In the genomic region with DNA sequence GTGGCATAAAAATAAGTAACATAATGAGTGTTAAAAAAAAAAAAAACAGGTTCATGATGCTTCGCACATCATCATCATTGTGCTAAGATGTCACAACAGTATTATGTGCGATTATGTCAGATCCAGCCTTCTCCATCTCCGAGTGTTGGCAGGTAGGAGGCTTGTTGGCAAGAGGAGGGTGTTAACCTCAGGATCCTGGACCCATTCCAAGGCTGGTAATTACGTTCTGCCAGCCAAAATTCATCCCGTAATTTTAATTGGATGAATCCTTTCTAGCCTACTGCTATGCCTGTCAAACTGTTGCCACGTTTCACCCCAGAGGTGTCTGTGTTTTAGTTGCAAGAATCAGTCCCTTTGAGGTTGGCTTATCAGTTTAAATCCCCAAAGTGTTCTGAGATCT, we compare ENCODE assay signal across 17 mouse cellular contexts. TPM values are rescaled to one million over a fixed set of nuclear protein-coding genes. Genes with fewer than 3 reads are reported as not detected.
A peak's percentile ranks its signal among the peaks of the same experiment; 100 is the strongest.
DNase-seq lines count a peak whose midpoint lies in the region; ATAC-seq and TF ChIP-seq lines count a peak whose summit lies in the region.
"Had no signal": no experiment of that assay in that cellular context is flagged by ENCODE, and none has a peak within 500 bp of the region (broad histone marks: within the 10 kb centered on the region; RNA-seq: fewer than 3 reads in every experiment).

No protein-coding gene starts in this region.

- TF ChIP-seq CTCF in hindbrain, postnatal 0 days (IDR thresholded peaks at IDR 0.05; ENCODE audit: low read depth) = no peak

- 36% methylated on average over 6 of the region's 6 CpGs for WGBS in hindbrain, postnatal 0 days
- WGBS in hindbrain, embryonic 12.5 days = 82% methylated on average over 6 of the region's 6 CpGs
- WGBS in midbrain, embryonic 12.5 days = 86% methylated on average over 6 of the region's 6 CpGs

- peak; percentile 82 for DNase-seq in hindbrain, postnatal 0 days (ENCODE audit: low spot score)
- DNase-seq in fat pad, adult 2 months (ENCODE audit: extremely low read depth, low read depth, low spot score) = peak; percentile 43
- no peak for DNase-seq in urinary bladder, adult 2 months (ENCODE audit: low spot score)
- no peak for DNase-seq in frontal cortex, postnatal 25 days (ENCODE audit: low spot score in 2 of 2)
- DNase-seq in gastrocnemius, postnatal 10 days = no peak
- DNase-seq: heart, postnatal 4 days; right cerebral cortex, postnatal 14 days; thymus, postnatal 25 days had no signal

- H3K27me3 ChIP-seq in hindbrain, postnatal 0 days (ENCODE audit: insufficient read depth, low read length) = no peaks in the 10 kb centered on the region
- no peaks in the 10 kb centered on the region for H3K27me3 ChIP-seq in hindbrain, embryonic 12.5 days
- H3K27me3 ChIP-seq in midbrain, embryonic 12.5 days = no peaks in the 10 kb centered on the region
- H3K27me3 ChIP-seq: embryonic facial prominence, embryonic 12.5 days; kidney, embryonic 15.5 days; liver, embryonic 15.5 days; stomach, embryonic 15.5 days had no signal

- H3K4me3 ChIP-seq in hindbrain, postnatal 0 days (ENCODE audit: low read length) = no peak overlapping the region
- H3K4me3 ChIP-seq in hindbrain, embryonic 12.5 days = no peak overlapping the region
- H3K4me3 ChIP-seq in midbrain, embryonic 12.5 days = no peak overlapping the region
- H3K4me3 ChIP-seq: embryonic facial prominence, embryonic 12.5 days; heart, embryonic 10.5 days; kidney, embryonic 15.5 days; liver, embryonic 15.5 days; stomach, embryonic 15.5 days had no signal

- no peaks in the 10 kb centered on the region for H3K4me1 ChIP-seq in hindbrain, postnatal 0 days (ENCODE audit: insufficient read depth, low read length)
- no peaks in the 10 kb centered on the region; the same call in 1 of the 2 replicates for H3K4me1 ChIP-seq in hindbrain, embryonic 12.5 days
- H3K4me1 ChIP-seq in midbrain, embryonic 12.5 days = peaks cover 3% of the 10 kb centered on the region; the same call in 1 of the 2 replicates
- H3K4me1 ChIP-seq: embryonic facial prominence, embryonic 12.5 days; kidney, embryonic 15.5 days; liver, embryonic 15.5 days; stomach, embryonic 15.5 days had no signal

- no peak overlapping the region for H3K4me2 ChIP-seq in hindbrain, postnatal 0 days (ENCODE audit: low read depth, low read length)
- no peak overlapping the region for H3K4me2 ChIP-seq in hindbrain, embryonic 12.5 days (replicated peaks)
- H3K4me2 ChIP-seq in midbrain, embryonic 12.5 days (replicated peaks) = no peak overlapping the region
- H3K4me2 ChIP-seq: embryonic facial prominence, embryonic 12.5 days; kidney, embryonic 15.5 days; liver, embryonic 15.5 days; stomach, embryonic 15.5 days had no signal

- H3K9ac ChIP-seq in hindbrain, postnatal 0 days (replicated peaks; ENCODE audit: low read length) = no peak overlapping the region
- no peak overlapping the region for H3K9ac ChIP-seq in hindbrain, embryonic 12.5 days
- no peak overlapping the region for H3K9ac ChIP-seq in midbrain, embryonic 12.5 days (replicated peaks)
- H3K9ac ChIP-seq: embryonic facial prominence, embryonic 12.5 days; kidney, embryonic 15.5 days; liver, embryonic 15.5 days; stomach, embryonic 15.5 days had no signal

- no peaks in the 10 kb centered on the region for H3K9me3 ChIP-seq in hindbrain, postnatal 0 days (ENCODE audit: low read length)
- H3K9me3 ChIP-seq in hindbrain, embryonic 12.5 days (replicated peaks) = no peaks in the 10 kb centered on the region
- no peaks in the 10 kb centered on the region for H3K9me3 ChIP-seq in midbrain, embryonic 12.5 days
- H3K9me3 ChIP-seq: embryonic facial prominence, embryonic 12.5 days; heart, embryonic 10.5 days; kidney, embryonic 15.5 days; liver, embryonic 15.5 days; stomach, embryonic 15.5 days had no signal

- no peaks in the 10 kb centered on the region for H3K36me3 ChIP-seq in hindbrain, postnatal 0 days (ENCODE audit: insufficient read depth, low read length)
- no peaks in the 10 kb centered on the region for H3K36me3 ChIP-seq in hindbrain, embryonic 12.5 days
- H3K36me3 ChIP-seq in midbrain, embryonic 12.5 days = no peaks in the 10 kb centered on the region
- H3K36me3 ChIP-seq: embryonic facial prominence, embryonic 12.5 days; heart, embryonic 10.5 days; kidney, embryonic 15.5 days; liver, embryonic 15.5 days; stomach, embryonic 15.5 days had no signal

- no peak overlapping the region for H3K27ac ChIP-seq in hindbrain, postnatal 0 days
- H3K27ac ChIP-seq in hindbrain, embryonic 12.5 days = no peak overlapping the region
- no peak overlapping the region for H3K27ac ChIP-seq in midbrain, embryonic 12.5 days (replicated peaks)
- H3K27ac ChIP-seq: embryonic facial prominence, embryonic 12.5 days; heart, embryonic 10.5 days; kidney, embryonic 15.5 days; liver, embryonic 15.5 days; macrophage; stomach, embryonic 15.5 days had no signal

- peak; percentile 83 for ATAC-seq in hindbrain, postnatal 0 days
- no peak for ATAC-seq in hindbrain, embryonic 12.5 days (ENCODE audit: low FRiP score)
- peak; percentile 32; the same call in 1 of the 2 replicates for ATAC-seq in cerebellum, adult (ENCODE audit: insufficient number of reproducible peaks, low FRiP score, low TSS enrichment)
- 0 out of 2 replicates have a peak, but pooled peaks have one; percentile 47 for ATAC-seq in midbrain, embryonic 12.5 days (ENCODE audit: low FRiP score, low read depth)

RNA-seq across cellular contexts. Expression of a gene that starts 47.2 kb away (rescaled TPM):
- total RNA-seq in hindbrain, postnatal 0 days (2014; rRNA removed) = 20.3 and 56.1 TPM in 2 replicates
- polyA plus RNA-seq in hindbrain, postnatal 0 days (2015; fragmentation: Nextera tagmentation; extraction: Ambion mirVana) = 23.7 and 25.3 TPM in 2 replicates
- 14.6 and 17.2 TPM in 2 replicates for polyA plus RNA-seq in hindbrain, embryonic 12.5 days (2016; fragmentation: Nextera tagmentation; extraction: Ambion mirVana)
- 11.8 and 12.5 TPM in 2 replicates for polyA plus RNA-seq in midbrain, embryonic 12.5 days (2016; fragmentation: Nextera tagmentation; extraction: Ambion mirVana)
- 4.9 and 5.4 TPM in 2 replicates for polyA plus RNA-seq in urinary bladder, adult 2 months (2012; rRNA removed)
- total RNA-seq in gastrocnemius, postnatal 10 days (2021) = 1 to 10 TPM; 2.1 to 4.5 TPM

Comparison
In these comparisons a context has a peak if more than half of its experiments do, and no peak if none do; other contexts are left out.
1. DNase-seq: peak in hindbrain, postnatal 0 days (single experiment) and fat pad, adult 2 months (single experiment); none in urinary bladder, adult 2 months (single experiment), frontal cortex, postnatal 25 days (0 of 2) and gastrocnemius, postnatal 10 days (single experiment).